Mouse (Mus musculus) lung, adult 2 months (tissue): ENCODE data around the gene Arl15.

Experiments used
- CTCF ChIP-seq: fragments of 200-500 bp; IDR thresholded peaks from 2 replicates; pipeline ENCODE4 v1.5.1; 2011; ENCODE audit warnings: mild to moderate bottlenecking, low read length, control low read depth; ENCODE audit not compliant: insufficient read depth
- POLR2A ChIP-seq: fragments of 200-500 bp; IDR thresholded peaks from 2 replicates; pipeline ENCODE4 v1.6.1; 2011; ENCODE audit warnings: low read depth, mild to moderate bottlenecking, control low read depth, low read length, borderline replicate concordance; ENCODE audit errors: extremely low read depth

DNA sequence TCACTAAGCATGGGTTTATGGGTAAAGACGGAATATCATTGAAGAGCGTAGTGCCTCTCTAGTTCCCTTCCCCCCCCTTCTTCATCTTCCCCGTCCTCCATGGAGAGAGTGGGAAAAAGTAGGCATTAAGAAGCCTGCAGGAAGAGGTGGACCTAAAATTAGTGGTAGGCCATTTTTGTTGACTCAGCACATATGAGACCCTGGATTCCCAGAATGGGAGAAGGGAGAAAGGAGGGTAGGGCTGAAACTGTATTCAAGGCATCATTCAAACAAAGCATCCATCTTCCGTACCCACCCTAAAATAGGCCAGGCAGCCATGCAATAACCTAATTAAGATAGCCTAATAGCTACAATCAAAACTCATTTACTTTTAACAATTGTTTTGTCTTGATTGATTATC is 301.1 kb downstream of the Arl15 start:
- no peak for TF ChIP-seq CTCF
- TF ChIP-seq POLR2A: no peak
